Mouse (Mus musculus) gastrocnemius, postnatal 25 days (tissue): Measurements from ENCODE around the gene Col6a6. TPM values are rescaled to one million over a fixed set of nuclear protein-coding genes. Genes with fewer than 3 reads are reported as not detected.

ENCODE experiments used
- DNase-seq: peaks from one replicate; pipeline ENCODE4 v3.0.0; 2022
- total RNA-seq, 2 experiments: library from RNA; stranded (reverse); gene quantifications; 1 replicate in 1 of 2; 2 replicates in 1 of 2; pipeline ENCODE4 v1.2.3; 2021

Col6a6 gene
- total RNA-seq, 2 experiments from 2014 or later: 4.4 to 4.7 TPM

- DNase-seq: peak; percentile 49
Measured at GRCm38 (mm10) chr9:105801463-105801862, 26.5 kb downstream of the Col6a6 start.

GRCm38 (mm10) chr9:105800286-105800685, 27.7 kb downstream of the Col6a6 start:
- DNase-seq: no peak

DNA sequence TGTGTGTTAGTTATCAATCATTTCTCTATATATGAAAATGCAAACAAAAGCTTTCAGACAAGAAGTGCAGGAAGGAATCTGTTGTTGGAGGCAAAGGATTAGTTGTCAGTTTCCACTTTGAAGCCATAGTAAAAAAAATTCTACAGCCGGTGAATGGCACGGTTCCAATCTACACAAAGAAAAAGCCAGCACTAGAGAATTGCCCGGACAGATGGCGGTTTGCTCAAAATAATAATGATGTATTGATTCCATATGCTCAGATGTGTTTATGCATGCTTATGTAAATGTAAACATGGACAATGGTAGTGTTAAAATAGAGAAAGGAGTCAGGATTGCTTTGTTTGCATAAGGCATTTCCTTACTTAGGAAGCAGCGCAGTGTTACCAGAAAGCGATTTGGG, 31.8 kb downstream of the Col6a6 start:
- DNase-seq: no peak

DNA sequence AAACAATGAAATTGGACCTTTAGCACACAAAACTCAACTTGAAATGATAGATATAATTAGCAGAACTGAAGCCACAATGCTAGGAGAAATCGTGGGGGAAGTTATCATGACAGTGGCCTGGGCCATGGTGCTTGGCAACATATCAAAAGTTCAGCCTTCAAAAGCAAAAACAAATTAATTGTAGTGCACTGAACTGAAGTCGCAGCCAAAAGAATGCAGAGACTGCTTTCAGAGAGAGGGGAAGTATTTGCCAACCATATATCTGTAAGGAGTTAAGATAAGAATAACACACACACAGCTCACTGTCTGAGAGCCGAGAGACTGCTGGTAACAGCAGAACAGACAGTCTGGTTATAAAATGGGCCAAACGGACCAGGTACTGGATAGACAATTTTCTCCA, 33.0 kb downstream of the Col6a6 start:
- DNase-seq: no peak

DNA sequence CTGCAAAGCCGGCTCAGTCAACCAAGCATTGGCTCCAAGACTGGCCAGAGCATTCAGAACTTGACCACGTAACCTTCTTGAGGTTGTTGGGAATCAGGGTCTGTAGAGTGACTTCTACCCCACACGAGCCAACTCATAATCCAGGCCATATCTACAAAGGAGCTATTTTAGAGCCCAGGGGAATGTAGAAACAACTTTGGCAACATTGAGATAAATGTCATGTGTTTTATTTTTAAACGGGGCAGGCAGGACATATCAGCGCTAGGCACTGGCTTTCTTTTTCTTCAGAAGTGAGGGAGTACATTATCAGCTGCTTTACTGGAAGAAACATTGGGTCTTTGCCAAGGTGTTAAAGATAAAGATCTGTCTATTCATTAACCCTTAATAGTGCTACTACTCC, 36.1 kb downstream of the Col6a6 start:
- DNase-seq: no peak

- no peak for DNase-seq
Measured at GRCm38 (mm10) chr9:105788203-105788602, 39.8 kb downstream of the Col6a6 start.

- no peak for DNase-seq
Measured at GRCm38 (mm10) chr9:105787800-105788199, 40.2 kb downstream of the Col6a6 start.

DNA sequence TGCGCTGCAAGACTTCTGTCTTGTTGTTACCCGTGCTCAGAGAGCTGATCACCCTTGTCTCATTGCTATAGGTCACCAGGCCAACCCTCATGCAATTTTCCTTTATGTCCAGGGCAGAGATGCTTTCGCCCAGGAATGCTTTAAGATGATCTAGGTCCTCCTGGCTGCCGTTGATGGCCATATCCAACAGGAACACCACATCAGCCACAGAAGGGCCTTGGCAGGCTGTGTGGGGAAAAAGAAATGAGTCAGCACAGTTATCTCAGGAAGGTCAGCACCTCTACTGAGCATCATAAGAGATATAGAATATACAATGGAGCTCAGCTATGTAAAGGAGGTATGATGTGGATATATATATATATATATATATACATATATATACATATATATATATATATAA, 43.9 kb downstream of the Col6a6 start:
- no peak for DNase-seq

DNA sequence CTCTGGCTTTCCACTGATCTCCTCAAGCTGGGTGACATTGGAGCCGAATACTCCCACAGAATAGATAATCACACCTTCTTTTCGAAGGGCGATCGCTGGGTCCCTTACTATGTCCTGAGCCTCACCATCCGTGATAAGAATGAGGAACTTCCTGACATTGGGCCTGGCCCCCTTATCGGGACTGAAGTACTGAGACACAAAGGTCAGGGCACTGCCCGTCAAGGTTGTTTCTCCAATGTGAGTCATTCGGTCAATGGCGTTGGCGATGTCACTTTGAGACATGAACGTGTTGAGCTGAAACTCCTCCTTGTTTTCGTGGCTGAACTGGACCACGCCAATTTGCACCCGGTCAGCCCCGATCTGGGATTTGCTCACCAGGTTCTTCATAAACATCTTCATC, 47.3 kb downstream of the Col6a6 start:
- no peak for DNase-seq

DNA sequence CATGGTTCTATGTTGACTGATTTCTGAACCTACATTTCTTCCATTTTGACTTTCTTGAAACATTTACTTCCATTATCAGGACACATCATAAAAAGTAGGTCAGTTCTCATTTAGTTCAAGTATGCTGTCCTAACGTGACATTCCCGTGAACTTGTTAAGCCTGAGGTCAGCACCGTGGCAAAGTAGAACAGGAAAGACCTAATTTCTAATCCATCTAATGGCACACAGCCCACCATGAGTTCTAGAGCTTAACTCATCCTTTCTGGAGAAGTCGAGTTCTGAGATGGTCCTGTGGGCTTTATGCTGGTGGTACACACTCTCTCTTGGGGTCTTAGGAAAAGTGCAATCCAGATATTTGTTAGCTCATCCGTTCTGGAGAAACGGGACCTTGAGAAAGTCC, 49.2 kb downstream of the Col6a6 start:
- no peak for DNase-seq

DNA sequence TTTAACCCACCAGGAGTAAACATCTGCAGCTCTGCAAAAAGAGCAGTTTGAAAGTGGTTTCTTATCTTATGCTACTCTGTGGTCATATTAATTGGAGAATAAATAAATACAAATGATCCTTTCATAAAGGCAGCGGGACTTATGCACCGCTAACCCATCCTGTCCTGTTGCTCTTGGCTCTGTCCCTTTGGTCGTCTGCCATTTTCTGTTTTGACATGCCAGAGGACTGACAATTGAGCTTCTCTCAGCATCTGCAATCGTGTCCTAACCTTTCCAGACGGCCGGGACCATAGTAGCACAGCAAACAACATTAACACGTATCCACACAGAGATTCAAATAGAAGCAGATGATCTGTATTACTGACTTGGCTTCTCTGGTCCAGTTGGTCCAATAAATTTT, 53.1 kb downstream of the Col6a6 start:
- peak; percentile 20 for DNase-seq

- DNase-seq: no peak
Measured at GRCm38 (mm10) chr9:105774321-105774720, 53.6 kb downstream of the Col6a6 start.

- DNase-seq: no peak
Measured at GRCm38 (mm10) chr9:105771380-105771779, 56.6 kb downstream of the Col6a6 start.

DNA sequence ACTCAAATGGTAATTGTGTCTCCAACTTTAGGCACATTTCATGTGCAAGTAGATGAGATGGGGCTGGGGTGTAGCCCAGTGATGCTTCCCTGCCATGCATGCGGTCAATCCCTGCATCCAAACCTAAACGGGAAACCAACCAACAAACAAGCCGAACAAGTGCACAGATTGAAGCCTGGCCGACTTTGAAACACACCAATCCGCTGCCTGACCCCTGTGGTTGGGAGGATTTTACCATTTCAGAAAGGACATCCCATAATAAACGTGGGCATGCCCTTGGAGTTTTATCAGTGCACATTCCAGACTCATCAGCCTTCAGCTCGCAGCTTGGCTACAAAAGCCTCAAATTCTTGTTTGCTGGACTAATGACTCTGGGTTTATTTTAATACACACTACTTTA, 57.3 kb downstream of the Col6a6 start:
- DNase-seq: no peak

GRCm38 (mm10) chr9:105765891-105766290, 62.1 kb downstream of the Col6a6 start:
- no peak for DNase-seq

DNA sequence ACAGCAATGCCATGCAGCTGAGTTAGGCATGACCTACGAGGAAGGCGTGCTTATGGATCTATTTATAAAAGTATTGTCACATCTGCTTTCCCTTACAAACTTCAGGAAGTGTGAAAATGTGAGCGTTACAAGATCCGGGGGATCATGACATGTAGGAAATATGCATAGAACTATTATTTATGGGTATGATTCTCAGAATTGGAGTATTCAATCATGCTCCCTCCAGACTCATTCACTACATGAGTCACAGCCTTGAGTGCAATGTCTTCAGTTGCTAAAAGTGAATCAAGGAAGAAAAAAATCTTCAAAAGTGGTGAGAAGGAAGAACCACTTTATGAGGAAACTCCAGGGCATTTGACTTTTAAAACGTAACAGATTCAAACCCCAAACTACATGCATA, 63.3 kb downstream of the Col6a6 start:
- DNase-seq: no peak

- DNase-seq: no peak
Measured at GRCm38 (mm10) chr9:105764127-105764526, 63.8 kb downstream of the Col6a6 start.

- DNase-seq: no peak
Measured at GRCm38 (mm10) chr9:105763625-105764024, 64.3 kb downstream of the Col6a6 start.

DNA sequence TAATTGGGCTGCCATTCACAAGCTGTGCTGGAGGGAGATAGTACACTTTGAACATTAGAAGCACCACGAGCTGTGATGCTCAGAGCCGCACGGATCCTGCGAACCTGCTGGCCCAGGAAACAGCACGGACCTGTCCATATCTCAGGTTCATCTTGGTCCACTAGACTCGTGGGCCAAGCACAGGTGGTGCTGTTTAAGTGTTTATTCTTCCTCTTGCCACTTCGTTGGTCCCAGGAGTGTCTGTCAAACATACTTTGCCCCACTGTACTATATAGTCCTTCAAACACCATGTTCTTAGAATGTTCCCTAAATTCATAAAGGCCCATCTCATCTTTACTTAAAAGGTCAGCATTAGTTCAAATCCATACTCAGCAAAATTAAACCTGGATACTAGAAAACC, 65.7 kb downstream of the Col6a6 start:
- no peak for DNase-seq

- DNase-seq: no peak
Measured at GRCm38 (mm10) chr9:105758861-105759260, 69.1 kb downstream of the Col6a6 start.

- no peak for DNase-seq
Measured at GRCm38 (mm10) chr9:105758173-105758765, 69.7 kb downstream of the Col6a6 start.

DNA sequence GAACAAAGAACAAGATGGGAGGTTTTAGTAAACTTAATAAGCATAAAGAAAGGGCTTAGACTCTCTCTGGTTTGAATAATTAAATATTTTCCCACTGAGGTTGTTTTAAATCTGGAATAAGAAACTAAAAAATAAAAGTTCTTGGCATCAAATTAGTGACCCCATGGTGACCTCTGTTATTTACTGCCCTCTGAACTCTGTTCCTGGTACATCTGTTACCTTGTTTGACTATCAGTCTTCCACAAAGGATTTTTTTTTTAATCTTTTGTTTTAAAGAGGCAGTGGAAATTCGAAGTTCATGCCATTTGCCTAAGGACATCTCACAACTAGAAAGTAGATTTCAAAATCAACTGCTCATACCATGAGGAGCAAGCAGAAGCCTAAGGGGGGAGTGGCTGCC, 73.7 kb downstream of the Col6a6 start:
- DNase-seq: no peak

DNA sequence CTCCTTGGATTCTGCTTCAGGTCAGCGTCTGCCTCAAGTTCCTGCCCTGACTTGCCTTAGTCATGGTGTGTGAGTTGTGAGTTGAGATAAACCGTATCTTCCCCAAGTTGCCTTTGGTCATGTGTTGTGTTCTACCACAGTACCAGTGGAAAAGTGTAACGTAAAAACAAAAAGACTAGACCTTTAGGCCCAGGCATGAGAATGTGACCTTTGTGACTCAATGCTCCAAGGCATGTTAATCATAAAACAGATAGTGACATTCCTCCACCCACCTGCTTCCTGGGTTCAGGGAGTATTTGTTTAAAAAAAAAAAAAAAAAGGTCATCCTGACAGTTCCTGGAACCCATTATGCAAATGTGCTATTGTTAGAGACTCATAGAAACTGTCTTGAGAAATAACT, 82.1 kb downstream of the Col6a6 start:
- no peak for DNase-seq

DNA sequence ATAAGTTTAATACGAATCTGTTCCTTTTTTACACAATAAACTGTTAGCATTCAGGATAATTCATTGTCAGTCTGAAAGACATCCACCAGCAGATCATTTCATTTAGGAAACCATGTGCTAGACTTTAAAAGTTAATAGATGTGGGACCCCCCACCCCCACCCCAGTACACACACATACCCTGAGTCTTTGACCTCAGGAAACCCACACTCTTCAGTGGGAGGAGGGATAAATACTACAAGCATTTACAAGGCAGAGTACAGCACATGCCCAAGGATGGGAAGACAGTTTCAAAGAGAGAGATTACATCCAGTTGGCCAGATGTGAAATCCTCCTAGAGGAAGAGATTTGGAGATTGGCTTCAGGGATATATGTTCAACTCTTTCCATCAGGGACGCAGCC, 87.5 kb downstream of the Col6a6 start:
- no peak for DNase-seq

- DNase-seq: peak; percentile 43
Measured at GRCm38 (mm10) chr9:105739446-105739845, 88.5 kb downstream of the Col6a6 start.
